Mouse (Mus musculus): ENCODE results near the gene Fbxl13. TPM values are rescaled to one million over a fixed set of nuclear protein-coding genes. Genes with fewer than 3 reads are reported as not detected.

Gene Fbxl13
- total and polyA plus RNA-seq, 2 experiments from 2014 or later: 0.25 to 0.60 TPM

DNA sequence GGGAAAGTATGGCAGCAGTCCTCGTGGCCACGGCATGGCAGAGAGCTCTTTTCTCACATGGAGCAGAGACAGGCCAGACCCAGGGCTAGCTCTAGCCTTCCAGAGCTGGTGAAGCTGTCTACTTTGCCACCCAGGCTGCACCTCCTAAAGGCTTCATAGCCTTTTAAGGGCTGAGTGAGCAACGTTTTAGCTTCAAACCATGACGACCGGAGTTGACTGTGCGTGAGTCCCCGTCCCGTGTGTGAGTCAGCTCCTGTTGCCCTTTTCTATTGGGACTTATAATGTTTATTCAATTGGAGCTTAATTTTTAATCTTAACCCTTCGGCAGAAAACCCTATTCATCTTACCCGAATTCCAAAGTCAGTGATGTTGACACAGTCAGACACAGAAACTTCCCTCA lies 145.3 kb downstream of the Fbxl13 start:
- Histone ChIP-seq H3K4me2 (ENCODE audit: low read depth, low read length, poor library complexity, severe bottlenecking) (no peak overlapping the region), H3K27ac (ENCODE audit: low read depth, low read length) (no peak overlapping the region), H3K4me3 (ENCODE audit: low read depth, low read length) (no peak overlapping the region), H3K4me1 (ENCODE audit: insufficient read depth, low read length) (no peaks in the 10 kb centered on the region), H3K9me3 (ENCODE audit: low read length) (no peaks in the 10 kb centered on the region), H3K27me3 (ENCODE audit: insufficient read depth, low read length) (no peaks in the 10 kb centered on the region), H3K36me3 (ENCODE audit: insufficient read depth, low read length) (no peaks in the 10 kb centered on the region), H3K9ac (replicated peaks; ENCODE audit: low read length, poor library complexity, severe bottlenecking) (no peak overlapping the region)
- 72% methylated on average over 10 of the region's 10 CpGs for WGBS
- no peak for DNase-seq (ENCODE audit: low spot score)
- ATAC-seq (ENCODE audit: low FRiP score): no peak
- TF ChIP-seq CTCF (IDR thresholded peaks at IDR 0.05): no peak

- no peaks in the 10 kb centered on the region for H3K9me3 ChIP-seq (ENCODE audit: low read length)
- DNase-seq (ENCODE audit: low spot score) (no peak), ATAC-seq (ENCODE audit: low FRiP score) (no peak)
- H3K27me3 ChIP-seq (ENCODE audit: insufficient read depth, low read length): no peaks in the 10 kb centered on the region
- H3K4me2 ChIP-seq (ENCODE audit: low read depth, low read length, poor library complexity, severe bottlenecking): no peak overlapping the region
- 75% methylated on average over 11 of the region's 11 CpGs for WGBS
- no peaks in the 10 kb centered on the region for H3K4me1 ChIP-seq (ENCODE audit: insufficient read depth, low read length)
- no peak for TF ChIP-seq CTCF (IDR thresholded peaks at IDR 0.05)
- no peak overlapping the region for H3K9ac ChIP-seq (replicated peaks; ENCODE audit: low read length, poor library complexity, severe bottlenecking)
- no peaks in the 10 kb centered on the region for H3K36me3 ChIP-seq (ENCODE audit: insufficient read depth, low read length)
- H3K4me3 ChIP-seq (ENCODE audit: low read depth, low read length): no peak overlapping the region
- no peak overlapping the region for H3K27ac ChIP-seq (ENCODE audit: low read depth, low read length)
These were observed 146.5 kb downstream of the Fbxl13 start for GRCm38 (mm10) chr5:21498925-21499324.

DNA sequence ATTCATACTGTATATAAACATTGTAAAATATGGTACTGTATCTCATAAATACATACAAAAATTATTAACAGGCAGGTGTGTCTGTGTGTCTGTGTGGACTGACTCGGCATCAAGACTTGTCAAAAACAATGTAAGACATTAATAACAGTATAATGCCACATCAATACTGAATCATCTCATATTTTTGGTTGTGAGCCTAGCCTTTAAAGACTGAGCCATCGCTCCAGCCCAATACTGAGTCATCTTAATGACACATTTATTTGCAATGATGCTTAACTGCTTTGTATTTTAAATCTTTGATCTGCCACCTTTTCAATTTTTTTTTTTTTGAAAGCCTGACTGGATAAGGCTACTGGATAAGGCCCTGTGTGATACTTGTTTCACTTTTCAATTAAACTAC lies 146.9 kb downstream of the Fbxl13 start:
- no peak overlapping the region for H3K9ac ChIP-seq (replicated peaks; ENCODE audit: low read length, poor library complexity, severe bottlenecking)
- no peak for TF ChIP-seq CTCF (IDR thresholded peaks at IDR 0.05)
- H3K4me1 ChIP-seq (ENCODE audit: insufficient read depth, low read length): no peaks in the 10 kb centered on the region
- H3K9me3 ChIP-seq (ENCODE audit: low read length): no peaks in the 10 kb centered on the region
- no peaks in the 10 kb centered on the region for H3K36me3 ChIP-seq (ENCODE audit: insufficient read depth, low read length)
- no peaks in the 10 kb centered on the region for H3K27me3 ChIP-seq (ENCODE audit: insufficient read depth, low read length)
- WGBS: 90% methylated on average over 2 of the region's 2 CpGs
- no peak overlapping the region for H3K27ac ChIP-seq (ENCODE audit: low read depth, low read length)
- H3K4me3 ChIP-seq (ENCODE audit: low read depth, low read length): no peak overlapping the region
- ATAC-seq (ENCODE audit: low FRiP score) (no peak), DNase-seq (ENCODE audit: low spot score) (no peak)
- no peak overlapping the region for H3K4me2 ChIP-seq (ENCODE audit: low read depth, low read length, poor library complexity, severe bottlenecking)

DNA sequence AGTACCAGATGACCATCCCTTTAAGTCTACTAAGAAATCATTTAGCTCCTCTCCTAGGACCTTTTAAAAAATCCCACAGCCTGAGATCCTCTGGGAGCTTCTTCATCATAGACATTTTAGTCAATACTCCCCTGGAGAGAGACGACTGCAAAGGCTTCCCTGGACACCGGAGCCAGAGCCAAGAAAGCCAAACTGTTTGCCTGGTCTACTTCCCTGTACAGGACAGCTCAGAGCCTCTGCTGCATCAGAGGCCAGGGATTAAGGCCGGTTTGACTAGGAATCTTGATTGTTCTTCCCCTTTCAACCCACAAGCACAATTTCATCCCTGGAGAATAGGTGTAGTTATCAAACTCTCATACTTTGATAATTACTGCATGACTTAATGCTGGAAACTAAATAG lies 148.6 kb downstream of the Fbxl13 start:
- TF ChIP-seq CTCF (IDR thresholded peaks at IDR 0.05): no peak
- no peak for ATAC-seq (ENCODE audit: low FRiP score)

DNA sequence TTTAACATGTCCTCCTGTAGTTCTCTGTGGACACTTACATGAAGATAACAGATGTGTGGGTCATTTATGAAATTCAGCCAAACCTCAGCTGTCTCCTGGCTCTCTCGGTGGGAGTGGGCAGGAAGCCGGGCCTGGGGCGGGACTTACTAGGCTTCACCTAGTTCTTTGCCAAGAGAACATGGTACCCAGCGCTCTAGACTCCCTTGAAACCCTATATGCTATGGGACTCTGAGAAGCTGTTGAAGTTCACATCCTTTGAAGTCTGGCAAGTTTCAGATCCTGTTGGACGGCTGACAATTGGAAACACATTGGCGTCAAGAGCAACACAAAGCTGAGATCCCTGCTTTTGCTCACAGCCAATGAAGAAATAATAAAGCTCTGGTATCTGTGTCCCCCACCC lies 149.1 kb downstream of the Fbxl13 start:
- WGBS: 80% methylated on average over 6 of the region's 6 CpGs

More for the DNA sequence above, 148.6 kb downstream of the Fbxl13 start:
- H3K4me1 ChIP-seq (ENCODE audit: insufficient read depth, low read length): no peaks in the 10 kb centered on the region
- H3K4me3 ChIP-seq (ENCODE audit: low read depth, low read length): no peak overlapping the region
- DNase-seq (ENCODE audit: low spot score): no peak
- no peaks in the 10 kb centered on the region for H3K9me3 ChIP-seq (ENCODE audit: low read length)
- H3K27ac ChIP-seq (ENCODE audit: low read depth, low read length): no peak overlapping the region
- no peak overlapping the region for H3K4me2 ChIP-seq (ENCODE audit: low read depth, low read length, poor library complexity, severe bottlenecking)
- no peaks in the 10 kb centered on the region for H3K27me3 ChIP-seq (ENCODE audit: insufficient read depth, low read length)
- 57% methylated on average over 3 of the region's 3 CpGs for WGBS
- no peak overlapping the region for H3K9ac ChIP-seq (replicated peaks; ENCODE audit: low read length, poor library complexity, severe bottlenecking)
- no peaks in the 10 kb centered on the region for H3K36me3 ChIP-seq (ENCODE audit: insufficient read depth, low read length)

DNA sequence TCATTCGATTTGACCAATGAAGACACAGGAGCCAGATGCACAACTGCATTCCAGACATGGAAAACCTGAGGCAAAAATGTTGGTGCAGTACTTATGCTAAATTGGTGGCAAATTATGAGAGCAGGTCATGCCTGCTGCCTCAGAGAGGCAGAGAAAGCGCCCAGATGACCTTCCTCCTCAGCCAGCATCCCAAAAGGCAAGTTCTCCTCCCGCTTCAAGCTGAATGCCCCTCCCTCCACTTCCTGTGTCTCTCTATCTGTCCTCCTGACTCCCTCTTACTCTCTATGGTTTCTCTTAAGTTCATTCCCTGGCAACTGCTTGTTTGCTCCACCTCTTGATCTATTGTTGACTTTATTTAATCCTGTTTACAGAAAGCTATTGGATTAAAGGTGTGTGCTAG lies 150.7 kb downstream of the Fbxl13 start:
- TF ChIP-seq CTCF (IDR thresholded peaks at IDR 0.05): no peak
- Histone ChIP-seq H3K4me2 (ENCODE audit: low read depth, low read length, poor library complexity, severe bottlenecking) (no peak overlapping the region), H3K36me3 (ENCODE audit: insufficient read depth, low read length) (no peaks in the 10 kb centered on the region), H3K9ac (replicated peaks; ENCODE audit: low read length, poor library complexity, severe bottlenecking) (no peak overlapping the region), H3K9me3 (ENCODE audit: low read length) (no peaks in the 10 kb centered on the region), H3K27ac (ENCODE audit: low read depth, low read length) (no peak overlapping the region), H3K4me3 (ENCODE audit: low read depth, low read length) (no peak overlapping the region), H3K27me3 (ENCODE audit: insufficient read depth, low read length) (no peaks in the 10 kb centered on the region), H3K4me1 (ENCODE audit: insufficient read depth, low read length) (no peaks in the 10 kb centered on the region)
- ATAC-seq (ENCODE audit: low FRiP score) (no peak), DNase-seq (ENCODE audit: low spot score) (no peak)
- WGBS: 59% methylated on average over 3 of the region's 3 CpGs

More for the DNA sequence above, 149.1 kb downstream of the Fbxl13 start:
- Histone ChIP-seq H3K27me3 (ENCODE audit: insufficient read depth, low read length) (no peaks in the 10 kb centered on the region), H3K4me3 (ENCODE audit: low read depth, low read length) (no peak overlapping the region), H3K36me3 (ENCODE audit: insufficient read depth, low read length) (no peaks in the 10 kb centered on the region), H3K4me2 (ENCODE audit: low read depth, low read length, poor library complexity, severe bottlenecking) (no peak overlapping the region), H3K27ac (ENCODE audit: low read depth, low read length) (no peak overlapping the region), H3K9me3 (ENCODE audit: low read length) (no peaks in the 10 kb centered on the region), H3K9ac (replicated peaks; ENCODE audit: low read length, poor library complexity, severe bottlenecking) (no peak overlapping the region), H3K4me1 (ENCODE audit: insufficient read depth, low read length) (no peaks in the 10 kb centered on the region)
- TF ChIP-seq CTCF (IDR thresholded peaks at IDR 0.05): no peak
- ATAC-seq (ENCODE audit: low FRiP score) (no peak), DNase-seq (ENCODE audit: low spot score) (peak; percentile 4)
